Mouse (Mus musculus): ENCODE measurements around the gene Epn2.

The Epn2 gene

DNA sequence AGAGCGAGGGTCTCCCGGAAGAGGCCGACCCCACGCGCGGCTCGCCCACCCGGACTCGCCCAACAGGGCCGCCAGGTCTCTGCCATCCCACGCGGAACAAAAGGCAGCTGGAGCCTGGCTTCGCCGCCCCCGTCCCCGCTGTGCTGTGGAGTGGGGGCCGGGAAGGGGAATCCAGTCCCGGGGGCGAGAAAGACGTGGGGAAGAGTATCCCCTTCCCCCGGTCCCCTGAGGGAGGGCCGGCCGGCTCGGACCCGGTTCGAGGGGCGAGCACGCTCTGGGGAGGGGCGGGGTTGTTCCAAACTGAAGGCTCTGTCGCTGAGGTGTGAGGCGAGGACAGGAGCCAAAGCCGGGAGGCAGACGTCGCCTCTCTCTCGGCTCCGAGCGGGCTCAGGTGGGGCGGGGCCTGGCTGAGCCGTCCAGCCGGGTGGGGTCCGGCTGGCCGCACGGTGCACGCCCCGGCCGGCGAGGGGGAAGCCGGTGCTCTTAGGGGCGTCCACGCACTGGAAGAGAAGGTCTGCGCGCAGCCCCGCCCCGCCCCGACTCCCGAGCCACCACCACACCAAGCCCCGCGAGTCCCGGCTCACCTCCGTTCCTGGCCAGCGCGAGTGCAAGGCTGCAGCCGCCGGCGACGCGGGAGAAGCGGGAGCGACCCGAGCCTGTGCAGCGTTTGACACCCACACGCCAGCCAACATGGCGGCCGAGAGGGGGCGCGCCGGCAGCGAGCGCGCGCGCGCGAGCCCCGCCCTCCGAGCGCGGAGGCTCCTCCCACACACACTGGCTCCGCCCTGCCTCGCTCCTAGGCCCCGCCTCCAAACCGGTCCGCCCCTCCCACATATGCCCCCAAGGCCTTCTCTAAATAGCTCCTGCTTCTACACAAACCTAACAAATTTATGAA is at the start of gene Epn2:
Gene Epn2 (minus strand): TSS at position 705 of the 895 bp plus-strand sequence.
- peak; percentile 67 to 85 for DNase-seq (ENCODE audit: low spot score in 2 of 2)

- DNase-seq (ENCODE audit: low spot score in 2 of 2): no peak
Observed at GRCm38 (mm10) chr11:61626509-61626908, 47.0 kb upstream of the Epn2 start.

GRCm38 (mm10) chr11:61625136-61625535 is 45.6 kb upstream of the Epn2 start:
- DNase-seq (ENCODE audit: low spot score in 2 of 2): no peak

GRCm38 (mm10) chr11:61620762-61621161 is 41.3 kb upstream of the Epn2 start:
- no peak for DNase-seq (ENCODE audit: low spot score in 2 of 2)

DNA sequence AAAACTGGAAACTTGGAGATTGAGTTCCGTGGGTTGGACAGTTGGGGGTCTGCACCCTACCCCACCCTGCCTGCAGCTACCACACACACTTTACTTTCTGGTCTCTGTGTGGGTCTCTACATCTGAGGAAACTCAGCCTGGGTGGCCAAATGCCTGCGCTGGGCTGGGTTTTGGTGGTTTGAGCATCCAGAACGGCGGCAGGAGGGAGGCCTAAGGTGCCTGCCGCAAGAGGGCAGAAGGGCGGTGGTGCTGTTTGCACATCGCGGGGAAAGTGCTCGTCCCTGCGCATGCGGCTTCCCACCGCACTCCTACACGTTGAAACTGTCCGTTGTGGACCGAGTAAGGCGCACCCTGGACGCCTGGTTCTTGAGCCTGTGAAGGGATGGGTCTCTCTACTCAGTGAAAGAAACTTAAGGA is 40.8 kb upstream of the Epn2 start:
- DNase-seq (ENCODE audit: low spot score in 2 of 2): peak; percentile 60 to 80

DNA sequence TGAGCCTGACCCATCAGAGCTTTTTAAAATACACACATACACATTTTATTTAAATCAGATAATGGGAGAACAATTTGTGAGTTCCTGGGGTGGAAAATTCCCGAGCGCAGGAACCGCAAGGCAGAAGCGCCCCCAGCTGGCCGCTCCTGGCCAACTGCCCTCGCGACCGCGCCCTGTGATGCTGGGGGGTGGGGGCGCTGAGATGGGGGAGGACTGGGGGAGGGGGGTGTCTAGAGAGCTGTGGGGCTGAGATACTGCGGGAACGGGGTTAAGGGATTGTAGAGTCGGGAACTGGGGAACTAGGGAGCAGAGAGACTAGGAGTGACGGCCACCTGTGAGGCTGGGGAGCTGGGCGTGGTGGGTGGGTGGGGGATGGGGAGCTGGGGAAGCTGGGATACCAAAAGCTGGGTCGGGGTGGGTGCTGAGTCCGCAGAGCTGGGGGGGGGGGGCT is 40.3 kb upstream of the Epn2 start:
- DNase-seq (ENCODE audit: low spot score in 2 of 2): peak; percentile 48 to 73

DNA sequence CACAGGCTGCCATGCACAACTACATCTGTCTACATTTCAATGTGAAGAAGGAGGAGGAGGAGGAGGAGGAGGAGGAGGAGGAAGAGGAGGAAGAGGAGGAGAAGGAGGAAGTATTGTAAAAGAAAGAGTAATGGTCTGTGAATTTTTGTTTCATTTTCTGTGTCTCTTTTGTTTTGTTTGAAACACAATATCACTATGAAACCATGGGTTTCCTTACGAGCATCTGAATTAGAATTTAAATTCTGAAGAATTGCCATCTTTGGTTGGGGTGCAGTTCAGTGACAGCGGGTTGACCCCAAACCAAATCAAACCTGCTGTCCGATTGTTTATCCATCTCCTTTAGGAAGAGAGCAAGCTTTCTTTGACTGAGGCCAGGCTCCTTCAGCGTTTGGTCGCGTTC is 39.9 kb upstream of the Epn2 start:
- DNase-seq (ENCODE audit: low spot score in 2 of 2): no peak

- DNase-seq (ENCODE audit: low spot score in 2 of 2): no peak
Observed at GRCm38 (mm10) chr11:61618571-61618970, 39.1 kb upstream of the Epn2 start.

DNA sequence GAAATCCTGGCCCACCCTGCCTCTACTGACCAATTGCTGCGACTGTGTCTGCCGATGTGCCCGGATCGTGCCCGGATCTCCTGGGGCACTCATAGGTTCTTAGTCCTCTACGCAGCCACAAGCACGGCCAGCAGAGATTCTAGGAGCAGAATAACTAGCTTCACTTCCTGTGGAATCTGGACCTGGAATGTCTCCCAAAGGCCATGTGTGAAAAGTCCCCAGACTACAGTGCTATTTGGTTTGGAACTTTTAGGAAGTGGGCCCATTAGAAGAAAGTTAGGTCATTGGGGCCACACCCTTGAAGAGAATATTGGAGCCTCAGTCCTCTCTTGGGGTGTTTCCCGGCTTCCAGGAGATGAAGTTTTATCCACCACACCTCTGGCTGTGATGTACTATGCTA is 38.6 kb upstream of the Epn2 start:
- DNase-seq (ENCODE audit: low spot score in 2 of 2): no peak

- DNase-seq (ENCODE audit: low spot score in 2 of 2): no peak
Observed at GRCm38 (mm10) chr11:61617293-61617975, 37.9 kb upstream of the Epn2 start.

GRCm38 (mm10) chr11:61616523-61617292 is 37.2 kb upstream of the Epn2 start:
- DNase-seq (ENCODE audit: low spot score in 2 of 2): no peak

GRCm38 (mm10) chr11:61615686-61616522 is 36.4 kb upstream of the Epn2 start:
- no peak for DNase-seq (ENCODE audit: low spot score in 2 of 2)

- DNase-seq (ENCODE audit: low spot score in 2 of 2): no peak
Observed at GRCm38 (mm10) chr11:61614401-61614800, 34.9 kb upstream of the Epn2 start.

GRCm38 (mm10) chr11:61612116-61612635 is 32.7 kb upstream of the Epn2 start:
- DNase-seq (ENCODE audit: low spot score in 2 of 2): no peak

DNA sequence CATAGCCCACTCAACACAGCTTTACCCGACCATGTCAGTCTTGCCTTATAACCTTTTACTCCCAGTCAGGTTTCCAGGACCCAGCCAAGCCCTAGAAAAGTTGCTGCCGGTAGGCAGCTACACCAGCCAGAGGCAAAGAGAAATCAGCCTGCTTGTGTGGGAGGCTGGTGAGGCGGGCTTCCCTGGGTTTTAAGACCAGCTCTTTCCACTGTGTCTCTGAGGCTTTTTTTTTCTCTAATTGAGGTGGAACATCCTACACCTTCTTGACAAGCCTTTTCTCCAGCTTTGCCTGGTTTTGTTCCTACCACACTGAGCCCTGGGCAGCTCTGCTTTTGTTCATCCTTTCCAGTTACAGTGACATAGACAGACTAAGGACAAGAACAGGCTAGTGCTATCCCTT is 31.7 kb upstream of the Epn2 start:
- DNase-seq (ENCODE audit: low spot score in 2 of 2): no peak

GRCm38 (mm10) chr11:61608072-61608471 is 28.6 kb upstream of the Epn2 start:
- no peak for DNase-seq (ENCODE audit: low spot score in 2 of 2)

- no peak for DNase-seq (ENCODE audit: low spot score in 2 of 2)
Observed at GRCm38 (mm10) chr11:61602705-61603104, 23.2 kb upstream of the Epn2 start.

GRCm38 (mm10) chr11:61601465-61601864 is 22.0 kb upstream of the Epn2 start:
- DNase-seq (ENCODE audit: low spot score in 2 of 2): no peak

DNA sequence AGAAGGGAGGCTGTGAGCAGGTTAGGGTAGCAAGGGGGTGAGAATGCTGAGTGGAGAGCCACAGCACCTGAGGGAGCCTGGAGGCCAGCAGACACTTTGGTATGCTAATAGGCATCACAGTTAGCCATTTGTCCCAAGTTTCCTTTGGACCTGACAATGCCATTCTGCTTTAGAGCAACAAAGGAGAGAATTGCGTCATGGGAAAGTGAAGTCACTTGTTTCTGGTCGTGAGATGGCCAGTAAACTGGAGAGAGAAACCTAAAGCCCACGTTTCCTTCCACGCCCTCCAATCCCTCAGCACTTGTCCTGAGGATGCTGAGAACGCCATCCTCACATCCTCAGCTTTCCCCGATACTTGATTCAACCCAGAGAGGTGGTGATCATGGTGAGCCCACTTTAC is 18.9 kb upstream of the Epn2 start:
- no peak for DNase-seq (ENCODE audit: low spot score in 2 of 2)

DNA sequence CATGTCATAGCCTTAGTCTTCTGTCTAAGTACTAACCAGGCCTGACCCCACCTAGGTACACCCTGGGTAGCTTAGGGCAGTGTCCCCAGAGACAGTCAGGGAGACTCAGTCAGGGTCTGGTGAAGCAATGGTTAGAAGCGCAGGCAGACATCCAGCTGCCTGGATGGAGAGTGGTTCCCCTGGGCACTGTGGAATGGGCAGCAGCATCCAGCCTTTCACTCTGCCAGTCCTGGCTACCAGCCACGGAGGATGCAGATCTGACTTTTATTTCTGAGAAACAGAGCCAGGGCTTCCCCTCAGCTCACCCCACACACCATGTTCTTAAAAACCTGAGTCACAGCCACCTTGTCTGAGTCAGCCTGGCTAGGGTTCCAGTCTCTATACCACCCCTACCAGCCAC is 18.0 kb upstream of the Epn2 start:
- peak in 1 of 2 experiments; percentile 17 for DNase-seq (ENCODE audit: low spot score in 2 of 2)

DNA sequence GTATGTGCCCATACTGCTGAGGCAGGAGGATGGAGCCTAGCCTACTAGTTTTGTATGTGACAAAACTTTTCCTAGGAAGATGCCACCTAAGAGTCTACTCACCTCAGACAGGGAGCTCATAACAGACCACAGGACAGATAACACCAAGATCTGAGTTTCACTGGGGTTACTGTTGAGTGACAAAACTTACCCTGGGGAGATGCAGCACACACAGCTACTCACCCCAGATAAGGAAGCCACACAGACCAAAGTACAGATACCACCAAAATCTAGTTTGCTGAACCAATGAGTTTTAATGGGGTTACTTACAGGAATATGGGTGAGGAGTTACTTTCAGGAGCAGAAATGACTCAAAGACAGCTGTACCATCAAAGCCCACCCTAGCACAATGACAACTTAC is 13.6 kb upstream of the Epn2 start:
- no peak for DNase-seq (ENCODE audit: low spot score in 2 of 2)

All from cerebellum, postnatal 4 days (tissue).